Mouse (Mus musculus) ES-E14 (cell line): ENCODE measurements around the gene Map4k4. TPM values are rescaled to one million over a fixed set of nuclear protein-coding genes. Genes with fewer than 3 reads are reported as not detected.

ENCODE experiments used
- DNase-seq: peaks from one replicate; pipeline ENCODE4 v3.0.0-alpha.2; 2013; ENCODE audit warnings: low read depth, low spot score
- H3K27ac ChIP-seq: 2 replicates; pipeline ENCODE4 v1.5.1; 2012; ENCODE audit warnings: low read depth, mild to moderate bottlenecking, low read length, moderate library complexity, mixed read lengths; ENCODE audit not compliant: poor library complexity, insufficient read depth, severe bottlenecking
- H3K36me3 ChIP-seq: 2 replicates; pipeline ENCODE4 v1.6.1; 2012; ENCODE audit warnings: mild to moderate bottlenecking, low read length, moderate library complexity, mixed read lengths; ENCODE audit not compliant: control insufficient read depth, poor library complexity, insufficient read depth, severe bottlenecking
- H3K4me1 ChIP-seq, 2 experiments: fragments of 150-350 bp in 1 of 2; sonication (generic) in 1 of 2; 2 replicates each; pipeline ENCODE4 v1.6.1; 2012; ENCODE audit warnings: low read length in 2 of 2, mild to moderate bottlenecking in 1 of 2, mixed read lengths in 1 of 2; ENCODE audit not compliant: control insufficient read depth in 2 of 2, insufficient read depth in 2 of 2, poor library complexity in 1 of 2
- H3K4me3 ChIP-seq, 2 experiments: fragments of 150-350 bp in 1 of 2; sonication (generic) in 1 of 2; 2 replicates each; pipeline ENCODE4 v1.5.1; 2012; ENCODE audit warnings: low read length in 2 of 2, low read depth in 1 of 2, mild to moderate bottlenecking in 1 of 2, mixed read lengths in 1 of 2; ENCODE audit not compliant: insufficient read depth in 1 of 2, poor library complexity in 1 of 2, severe bottlenecking in 1 of 2
- H3K9ac ChIP-seq: 2 replicates; pipeline ENCODE4 v1.6.1; 2012; ENCODE audit warnings: low read depth, mild to moderate bottlenecking, low read length, mixed read lengths; ENCODE audit not compliant: poor library complexity, insufficient read depth, severe bottlenecking
- H3K9me3 ChIP-seq: fragments of 150-350 bp; sonication (generic); 2 replicates; pipeline ENCODE4 v1.6.1; 2012; ENCODE audit warnings: low read depth, mild to moderate bottlenecking, low read length; ENCODE audit not compliant: control insufficient read depth, insufficient read depth
- CHD2 ChIP-seq: IDR thresholded peaks from 2 replicates; pipeline ENCODE4 v1.6.1; 2014; ENCODE audit warnings: mild to moderate bottlenecking, low read depth, low read length, inconsistent platforms
- HCFC1 ChIP-seq: IDR thresholded peaks from 2 replicates; pipeline ENCODE4 v1.6.1; 2012; ENCODE audit warnings: low read length, inconsistent platforms, borderline replicate concordance; ENCODE audit not compliant: insufficient read depth
- MAFK ChIP-seq: IDR thresholded peaks from 2 replicates; pipeline ENCODE4 v1.6.1; 2014; ENCODE audit warnings: mild to moderate bottlenecking, low read depth, low read length, inconsistent platforms; ENCODE audit not compliant: insufficient read depth
- ZC3H11A ChIP-seq: IDR thresholded peaks from 2 replicates; pipeline ENCODE4 v1.6.1; 2012; ENCODE audit warnings: low read depth, mild to moderate bottlenecking, inconsistent platforms, low read length, borderline replicate concordance
- ZNF384 ChIP-seq: IDR thresholded peaks from 2 replicates; pipeline ENCODE4 v1.6.1; 2012; ENCODE audit warnings: low read depth, low read length, inconsistent platforms
- in situ Hi-C, 2 experiments: fragments of 600-800 bp; cut with MboI; formaldehyde crosslinking; loops; one replicate each; pipeline ENCODE4 v1.15.1; 2025; ENCODE audit warnings: low sequenced_read_pairs in 2 of 2, inconsistent platforms in 1 of 2; ENCODE audit not compliant: unreplicated experiment in 2 of 2
- total RNA-seq: library from RNA; depleted of rRNA; stranded (reverse); fragments of 300-350 nt; gene quantifications from 2 replicates; pipeline ENCODE4 v1.2.3, GENCODE M21; 2012

The Map4k4 gene
- total RNA-seq, 1 experiment = 142 TPM

- no peaks in the 10 kb centered on the region for H3K9me3 ChIP-seq
- no peak for DNase-seq
- no peak overlapping the region for H3K9ac ChIP-seq
- in situ Hi-C loops = no loop called here
- no peaks in the 10 kb centered on the region for H3K4me1 ChIP-seq
- TF ChIP-seq CHD2 (no peak), HCFC1 (no peak), MAFK (no peak), ZC3H11A (no peak), ZNF384 (no peak)
- no peak overlapping the region for H3K27ac ChIP-seq
- no peak overlapping the region for H3K4me3 ChIP-seq
- H3K36me3 ChIP-seq = peaks cover 17% of the 10 kb centered on the region
Observed at GRCm38 (mm10) chr1:39976107-39976506, 75.4 kb downstream of the Map4k4 start.

- no peak for DNase-seq
- Histone ChIP-seq H3K4me1 (no peaks in the 10 kb centered on the region), H3K4me3 (no peak overlapping the region), H3K9me3 (no peaks in the 10 kb centered on the region), H3K27ac (no peak overlapping the region), H3K36me3 (peaks cover 20% of the 10 kb centered on the region), H3K9ac (no peak overlapping the region)
- in situ Hi-C loops = no loop called here
- TF ChIP-seq ZC3H11A (no peak), MAFK (no peak), CHD2 (no peak), HCFC1 (no peak), ZNF384 (no peak)
Observed at GRCm38 (mm10) chr1:39976847-39977744, 76.4 kb downstream of the Map4k4 start.

GRCm38 (mm10) chr1:39978781-39979486 lies 78.2 kb downstream of the Map4k4 start:
- no peak overlapping the region for H3K27ac ChIP-seq
- DNase-seq = no peak
- no peaks in the 10 kb centered on the region for H3K9me3 ChIP-seq
- H3K36me3 ChIP-seq = peaks cover 28% of the 10 kb centered on the region
- in situ Hi-C loops = no loop called here
- no peak overlapping the region for H3K9ac ChIP-seq
- TF ChIP-seq CHD2 (no peak), ZC3H11A (no peak), HCFC1 (no peak), MAFK (no peak), ZNF384 (no peak)
- no peaks in the 10 kb centered on the region for H3K4me1 ChIP-seq
- H3K4me3 ChIP-seq = no peak overlapping the region

DNA sequence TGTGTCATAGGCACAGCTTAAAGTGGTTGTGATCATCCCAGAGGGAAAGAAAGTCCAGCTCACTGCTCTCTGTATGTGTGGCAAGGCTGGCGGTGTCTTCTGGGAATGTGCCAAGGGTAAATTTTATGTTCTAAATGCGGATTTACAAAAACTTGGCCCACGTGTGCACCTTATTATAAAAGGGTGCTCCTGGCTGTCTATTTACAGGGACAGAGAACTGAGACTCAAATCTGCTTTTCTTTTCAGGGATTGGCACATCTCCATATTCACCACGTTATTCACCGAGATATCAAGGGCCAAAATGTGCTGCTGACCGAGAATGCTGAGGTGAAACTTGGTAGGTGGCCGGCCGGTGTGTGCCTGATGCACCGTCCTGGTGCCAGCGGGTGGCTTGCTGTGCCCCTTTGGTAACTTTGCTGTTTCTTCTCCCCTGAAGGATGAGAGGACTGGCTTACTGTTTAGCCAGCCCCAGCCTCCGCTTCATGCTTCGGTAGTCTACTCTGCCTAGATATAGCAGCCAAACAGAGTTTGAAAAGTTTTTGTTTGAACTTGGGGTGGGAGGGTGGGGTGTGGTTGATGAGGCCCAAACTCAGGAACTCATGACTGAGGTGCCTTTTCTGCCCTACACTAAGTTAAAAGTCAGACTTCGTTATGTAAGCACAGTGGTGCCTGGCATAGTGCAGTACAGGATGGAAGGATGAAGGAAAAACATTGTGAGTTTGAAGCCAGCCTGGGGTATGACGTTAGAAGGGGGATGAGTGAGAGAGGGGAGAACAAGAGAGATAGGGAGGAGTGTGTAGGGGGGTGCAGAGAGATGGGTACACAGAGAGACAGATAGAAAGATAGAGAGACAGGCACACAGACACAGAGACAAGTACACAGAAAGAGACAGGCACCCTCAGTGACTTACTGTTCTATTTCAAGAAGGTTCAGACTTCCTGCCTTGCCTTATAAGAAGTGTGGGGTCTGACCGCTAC lies 79.9 kb downstream of the Map4k4 start:
- TF ChIP-seq MAFK (no peak), ZC3H11A (no peak), CHD2 (no peak), ZNF384 (no peak), HCFC1 (no peak)
- Histone ChIP-seq H3K4me1 (no peaks in the 10 kb centered on the region), H3K9me3 (no peaks in the 10 kb centered on the region), H3K36me3 (peaks cover 33% of the 10 kb centered on the region), H3K27ac (no peak overlapping the region), H3K9ac (no peak overlapping the region), H3K4me3 (no peak overlapping the region)
- DNase-seq = no peak
- in situ Hi-C loops = no loop called here
